8 mouse cellular contexts compared by ENCODE assay signal in the genomic region with DNA sequence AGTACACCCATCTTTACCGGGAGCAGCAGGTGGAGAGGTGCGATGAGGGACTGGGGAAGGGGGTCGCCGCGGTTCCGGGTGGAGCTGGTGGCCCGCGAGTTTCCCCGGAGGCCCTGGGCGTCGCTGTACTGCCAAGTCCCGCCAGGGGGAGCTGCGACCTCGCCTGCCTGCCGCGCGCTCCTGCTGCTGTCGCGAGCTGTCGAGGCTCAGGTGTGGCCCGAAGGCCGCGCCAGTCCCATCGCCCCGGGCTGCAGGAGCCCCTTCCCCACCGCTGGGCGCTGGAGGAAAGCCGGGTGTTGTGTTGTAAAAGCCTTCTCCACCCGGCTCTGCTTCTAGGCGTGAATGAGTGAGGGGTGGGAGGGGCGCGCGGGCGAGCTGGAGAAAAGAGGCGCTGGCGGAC. TPM values are rescaled to one million over a fixed set of nuclear protein-coding genes. Genes with fewer than 3 reads are reported as not detected.
DNase-seq lines count a peak whose midpoint lies in the region; ATAC-seq and TF ChIP-seq lines count a peak whose summit lies in the region.

No protein-coding gene starts in this region.

- peaks cover 67% of the 10 kb centered on the region for H3K27me3 ChIP-seq in E14TG2a.4 (ENCODE audit: insufficient read depth, low read length)
- peaks cover 72% of the 10 kb centered on the region for H3K27me3 ChIP-seq in embryonic facial prominence, embryonic 13.5 days
- H3K27me3 ChIP-seq in heart, embryonic 16.5 days (ENCODE audit: control insufficient read depth, insufficient read depth, low read length) = peaks cover 55% of the 10 kb centered on the region
- peaks cover 55% of the 10 kb centered on the region for H3K27me3 ChIP-seq in lung, postnatal 0 days (replicated peaks; ENCODE audit: insufficient read depth, low read length)

- H3K9me3 ChIP-seq in E14TG2a.4 (ENCODE audit: low read length) = no peaks in the 10 kb centered on the region
- no peaks in the 10 kb centered on the region for H3K9me3 ChIP-seq in embryonic facial prominence, embryonic 13.5 days
- no peaks in the 10 kb centered on the region for H3K9me3 ChIP-seq in heart, embryonic 16.5 days (replicated peaks; ENCODE audit: control insufficient read depth, low read length)
- H3K9me3 ChIP-seq in lung, postnatal 0 days (ENCODE audit: low read length) = no peaks in the 10 kb centered on the region

- no peak overlapping the region for H3K27ac ChIP-seq in embryonic facial prominence, embryonic 13.5 days
- H3K27ac ChIP-seq in heart, embryonic 16.5 days (ENCODE audit: low read length) = no peak overlapping the region
- no peak overlapping the region for H3K27ac ChIP-seq in lung, postnatal 0 days (ENCODE audit: low read length)
- no peak overlapping the region for H3K27ac ChIP-seq in olfactory bulb, adult 2 months (ENCODE audit: insufficient read depth, low read depth, low read length)

- peak; percentile 84 for DNase-seq in adrenal gland, postnatal 10 days
- peak; percentile 71 for DNase-seq in kidney, postnatal 14 days
- DNase-seq in lung, postnatal 0 days (ENCODE audit: low spot score) = peak; percentile 65
- peak; percentile 93 for DNase-seq in thymus, postnatal 4 days

- H3K4me2 ChIP-seq in embryonic facial prominence, embryonic 13.5 days = peak overlapping the region; percentile 70
- H3K4me2 ChIP-seq in heart, embryonic 16.5 days (ENCODE audit: low read depth, low read length) = peak overlapping the region; percentile 64
- H3K4me2 ChIP-seq in lung, postnatal 0 days (replicated peaks; ENCODE audit: low read depth, low read length) = peak overlapping the region; percentile 57

- no peak overlapping the region for H3K9ac ChIP-seq in embryonic facial prominence, embryonic 13.5 days
- no peak overlapping the region for H3K9ac ChIP-seq in heart, embryonic 16.5 days (ENCODE audit: low read length)
- no peak overlapping the region for H3K9ac ChIP-seq in lung, postnatal 0 days (replicated peaks; ENCODE audit: low read depth)

- TF ChIP-seq POLR2A in olfactory bulb, adult 2 months (IDR thresholded peaks at IDR 0.05; ENCODE audit: insufficient read depth, low read depth, low read length) = no peak

- H3K4me1 ChIP-seq in E14TG2a.4 (replicated peaks; ENCODE audit: low read depth, low read length) = peaks cover 25% of the 10 kb centered on the region
- peaks cover 24% of the 10 kb centered on the region for H3K4me1 ChIP-seq in embryonic facial prominence, embryonic 13.5 days
- peaks cover 6% of the 10 kb centered on the region; the same call in 1 of the 2 replicates for H3K4me1 ChIP-seq in heart, embryonic 16.5 days (ENCODE audit: control insufficient read depth, insufficient read depth, low read length)
- H3K4me1 ChIP-seq in lung, postnatal 0 days (ENCODE audit: insufficient read depth, low read depth, low read length) = no peaks in the 10 kb centered on the region
- H3K4me1 ChIP-seq in olfactory bulb, adult 2 months (ENCODE audit: control insufficient read depth, insufficient read depth, low read length) = peaks cover 4% of the 10 kb centered on the region; the same call in 1 of the 2 replicates

- 0 out of 2 replicates have a peak, but pooled peaks have one; percentile 6 for TF ChIP-seq CTCF in E14TG2a.4 (conservative IDR thresholded peaks at IDR 0.05; ENCODE audit: low read length)
- TF ChIP-seq CTCF in lung, postnatal 0 days (IDR thresholded peaks at IDR 0.05) = peak; percentile 92
- peak; percentile 76; the same call in 1 of the 2 replicates for TF ChIP-seq CTCF in olfactory bulb, adult 2 months (IDR thresholded peaks at IDR 0.05; ENCODE audit: insufficient read depth, low read depth, low read length)

- under 1% methylated on average over 36 of the region's 36 CpGs for whole genome bisulfite sequencing in embryonic facial prominence, embryonic 13.5 days
- WGBS in heart, embryonic 16.5 days = 2% methylated on average over 36 of the region's 36 CpGs
- under 1% methylated on average over 27 of the region's 36 CpGs for WGBS in lung, postnatal 0 days
- under 1% methylated on average over 36 of the region's 36 CpGs for WGBS in olfactory bulb, adult 2 months

- TF ChIP-seq EP300 in lung, postnatal 0 days (IDR thresholded peaks at IDR 0.05) = no peak

- no peaks in the 10 kb centered on the region for H3K36me3 ChIP-seq in E14TG2a.4 (ENCODE audit: insufficient read depth, low read length)
- no peaks in the 10 kb centered on the region for H3K36me3 ChIP-seq in embryonic facial prominence, embryonic 13.5 days
- no peaks in the 10 kb centered on the region for H3K36me3 ChIP-seq in heart, embryonic 16.5 days (ENCODE audit: control insufficient read depth, insufficient read depth)
- no peaks in the 10 kb centered on the region for H3K36me3 ChIP-seq in lung, postnatal 0 days (ENCODE audit: insufficient read depth, low read length)

- no peak for ATAC-seq in embryonic facial prominence, embryonic 13.5 days (ENCODE audit: insufficient number of reproducible peaks, insufficient read depth, low FRiP score, low TSS enrichment, low read depth)
- no peak for ATAC-seq in heart, embryonic 16.5 days (replicated peaks; ENCODE audit: extremely low read depth, insufficient read depth, low FRiP score)
- ATAC-seq in lung, postnatal 0 days = peak; percentile 65

- peak overlapping the region; percentile 59 for H3K4me3 ChIP-seq in E14TG2a.4 (replicated peaks; ENCODE audit: low read length)
- H3K4me3 ChIP-seq in embryonic facial prominence, embryonic 13.5 days = peak overlapping the region; percentile 41
- H3K4me3 ChIP-seq in heart, embryonic 16.5 days (ENCODE audit: low read length) = peak overlapping the region; percentile 42
- peak overlapping the region; percentile 34 for H3K4me3 ChIP-seq in lung, postnatal 0 days (ENCODE audit: low read depth, low read length)
- 0 out of 2 replicates have a peak overlapping the region, but pooled peaks have one; percentile 6 for H3K4me3 ChIP-seq in olfactory bulb, adult 2 months (ENCODE audit: insufficient read depth, low read depth, low read length)

RNA-seq across cellular contexts. Expression of a gene that starts 7.6 kb away (rescaled TPM):
- total RNA-seq in adrenal gland, postnatal 10 days (2021) = not detected
- polyA plus RNA-seq in embryonic facial prominence, embryonic 13.5 days (2015; fragmentation: Nextera tagmentation; extraction: Ambion mirVana) = 0.26 and 0.32 TPM in 2 replicates
- not detected in 2 replicates for polyA plus RNA-seq in heart, embryonic 16.5 days (2015; fragmentation: Nextera tagmentation; extraction: Ambion mirVana)
- not detected in 2 replicates for polyA plus RNA-seq in lung, postnatal 0 days (2015; fragmentation: Nextera tagmentation; extraction: Ambion mirVana)
- polyA plus RNA-seq in olfactory bulb, adult 2 months (2012; ENCODE audit: insufficient read depth, insufficient read length, low replicate concordance, missing spikeins) = not detected in 2 replicates

Comparison
In these comparisons a context has a peak if more than half of its experiments do, and no peak if none do; other contexts are left out.
1. H3K4me3 ChIP-seq: peak in every context shown above with its lines; median percentile 59 in E14TG2a.4; 42 in heart, embryonic 16.5 days; 41 in embryonic facial prominence, embryonic 13.5 days; 34 in lung, postnatal 0 days; 6 in olfactory bulb, adult 2 months.
2. CTCF ChIP-seq: peak in every context shown above with its lines; median percentile 92 in lung, postnatal 0 days; 76 in olfactory bulb, adult 2 months; 6 in E14TG2a.4.